Mouse (Mus musculus) spleen, adult 2 months (tissue): Measurements from ENCODE around the gene Rap1gap. TPM values are rescaled to one million over a fixed set of nuclear protein-coding genes. Genes with fewer than 3 reads are reported as not detected.

Experiments
- DNase-seq, 2 experiments: peaks; one replicate each; pipeline versions ENCODE4 v3.0.0 to v3.0.0-alpha.2; 2012 to 2021; ENCODE audit warnings: low spot score in 2 of 2, low read depth in 1 of 2
- H3K27ac ChIP-seq: fragments of 200-500 bp; 2 replicates; pipeline ENCODE4 v1.5.1; 2012; ENCODE audit warnings: low read length, inconsistent platforms; ENCODE audit not compliant: insufficient read depth
- H3K27me3 ChIP-seq: fragments of 200-500 bp; 2 replicates; pipeline ENCODE4 v1.6.1; 2012; ENCODE audit warnings: mild to moderate bottlenecking, moderate library complexity, low read length, inconsistent platforms; ENCODE audit not compliant: control insufficient read depth, insufficient read depth
- H3K36me3 ChIP-seq: fragments of 200-500 bp; 2 replicates; pipeline ENCODE4 v1.6.1; 2012; ENCODE audit warnings: mild to moderate bottlenecking, low read length, inconsistent platforms; ENCODE audit not compliant: control insufficient read depth, insufficient read depth
- H3K4me1 ChIP-seq: fragments of 200-500 bp; 2 replicates; pipeline ENCODE4 v1.6.1; 2011; ENCODE audit warnings: inconsistent platforms; ENCODE audit not compliant: control insufficient read depth, insufficient read depth, insufficient read length
- H3K4me3 ChIP-seq: fragments of 200-500 bp; 2 replicates; pipeline ENCODE4 v1.5.1; 2011; ENCODE audit warnings: mild to moderate bottlenecking, inconsistent platforms; ENCODE audit not compliant: insufficient read depth, insufficient read length; ENCODE audit errors: extremely low read depth
- CTCF ChIP-seq: fragments of 200-500 bp; IDR thresholded peaks from 2 replicates; pipeline ENCODE4 v1.5.1; 2011; ENCODE audit warnings: mild to moderate bottlenecking, inconsistent platforms; ENCODE audit not compliant: insufficient read depth, insufficient read length, insufficient replicate concordance; ENCODE audit errors: extremely low read depth
- POLR2A ChIP-seq: fragments of 200-500 bp; IDR thresholded peaks from 2 replicates; pipeline ENCODE4 v1.6.1; 2011; ENCODE audit warnings: low read depth, low read length, inconsistent platforms
- WGBS: fragments of 180-500 bp; shearing (Covaris S2); methylation state at CpG from one replicate; pipeline ENCODE4 v1.1.7; 2018; 5-methylcytosine and 5-hydroxymethylcytosine counted together
- polyA plus RNA-seq: library from polyadenylated mRNA; depleted of rRNA; stranded (reverse); fragments of >200 nt; gene quantifications from 2 replicates; pipeline ENCODE4 v1.2.3, GENCODE M21; 2012

Gene Rap1gap
- polyA plus RNA-seq, 1 experiment: 49.3 TPM

GRCm38 (mm10) chr4:137770901-137771612 lies 106.5 kb downstream of the Rap1gap start:
- 84% methylated on average over 14 of the region's 14 CpGs for WGBS
- Histone ChIP-seq H3K4me3 (no peak overlapping the region), H3K27ac (no peak overlapping the region), H3K27me3 (no peaks in the 10 kb centered on the region), H3K36me3 (no peaks in the 10 kb centered on the region), H3K4me1 (peaks cover 8% of the 10 kb centered on the region; the same call in 1 of the 2 replicates)
- TF ChIP-seq POLR2A (no peak), CTCF (no peak)
- DNase-seq: no peak

- TF ChIP-seq CTCF: no peak
- no peak for TF ChIP-seq POLR2A
- Histone ChIP-seq H3K4me3 (no peak overlapping the region), H3K27ac (no peak overlapping the region), H3K27me3 (no peaks in the 10 kb centered on the region), H3K4me1 (peaks cover 8% of the 10 kb centered on the region; the same call in 1 of the 2 replicates), H3K36me3 (no peaks in the 10 kb centered on the region)
- WGBS: 46% methylated on average over 3 of the region's 3 CpGs
- no peak for DNase-seq
Observed at GRCm38 (mm10) chr4:137771749-137772148, 107.2 kb downstream of the Rap1gap start.

- Histone ChIP-seq H3K27me3 (no peaks in the 10 kb centered on the region), H3K27ac (no peak overlapping the region), H3K4me3 (no peak overlapping the region), H3K36me3 (no peaks in the 10 kb centered on the region), H3K4me1 (peaks cover 8% of the 10 kb centered on the region; the same call in 1 of the 2 replicates)
- no peak for DNase-seq
- whole genome bisulfite sequencing: 87% methylated on average over 16 of the region's 16 CpGs
- TF ChIP-seq POLR2A (no peak), CTCF (no peak)
Observed at GRCm38 (mm10) chr4:137772438-137773056, 108.0 kb downstream of the Rap1gap start.

- no peaks in the 10 kb centered on the region for H3K27me3 ChIP-seq
- no peak for DNase-seq
- no peak overlapping the region for H3K27ac ChIP-seq
- no peaks in the 10 kb centered on the region for H3K36me3 ChIP-seq
- WGBS: 67% methylated on average over 2 of the region's 2 CpGs
- H3K4me3 ChIP-seq: no peak overlapping the region
- TF ChIP-seq POLR2A: no peak
- H3K4me1 ChIP-seq: peaks cover 8% of the 10 kb centered on the region; the same call in 1 of the 2 replicates
Observed at GRCm38 (mm10) chr4:137773369-137773899, 108.9 kb downstream of the Rap1gap start.

GRCm38 (mm10) chr4:137774013-137774412 lies 109.5 kb downstream of the Rap1gap start:
- Histone ChIP-seq H3K27ac (no peak overlapping the region), H3K36me3 (no peaks in the 10 kb centered on the region), H3K4me3 (no peak overlapping the region), H3K27me3 (no peaks in the 10 kb centered on the region), H3K4me1 (peaks cover 8% of the 10 kb centered on the region; the same call in 1 of the 2 replicates)
- DNase-seq: no peak
- TF ChIP-seq CTCF: no peak
- TF ChIP-seq POLR2A: no peak
- 56% methylated on average over 5 of the region's 5 CpGs for WGBS

GRCm38 (mm10) chr4:137774505-137774904 lies 110.0 kb downstream of the Rap1gap start:
- H3K27ac ChIP-seq: no peak overlapping the region
- no peaks in the 10 kb centered on the region for H3K27me3 ChIP-seq
- H3K36me3 ChIP-seq: no peaks in the 10 kb centered on the region
- no peak for DNase-seq
- H3K4me1 ChIP-seq: peaks cover 8% of the 10 kb centered on the region; the same call in 1 of the 2 replicates
- TF ChIP-seq CTCF: no peak
- TF ChIP-seq POLR2A: no peak
- no peak overlapping the region for H3K4me3 ChIP-seq
- WGBS: 87% methylated on average over 6 of the region's 6 CpGs
